Mouse (Mus musculus): ENCODE measurements around the gene Sstr4. TPM values are rescaled to one million over a fixed set of nuclear protein-coding genes. Genes with fewer than 3 reads are reported as not detected.

Gene Sstr4
- 0.42 and 0.43 TPM in 2 replicates for polyA plus RNA-seq (2014; fragmentation: Nextera tagmentation; extraction: Ambion mirVana)

GRCm38 (mm10) chr2:148395131-148396051 lies at the start of gene Sstr4:
Gene Sstr4 (plus strand): TSS chr2:148395344.
- Histone ChIP-seq H3K4me3 (ENCODE audit: low read depth, low read length) (peak within 1 kb of the TSS; percentile 47), H3K9me3 (ENCODE audit: control insufficient read depth, low read length) (no peaks in the 10 kb centered on the region), H3K27me3 (replicated peaks; ENCODE audit: control insufficient read depth, insufficient read depth, low read length) (peaks cover 36% of the 10 kb centered on the region), H3K36me3 (ENCODE audit: control insufficient read depth, insufficient read depth, low read length) (no peaks in the 10 kb centered on the region), H3K27ac (ENCODE audit: low read depth, low read length) (no peak within 1 kb of the TSS), H3K4me1 (replicated peaks; ENCODE audit: control insufficient read depth, insufficient read depth, low read length) (no peaks in the 10 kb centered on the region), H3K4me2 (peak within 1 kb of the TSS; percentile 77), H3K9ac (ENCODE audit: low read depth, low read length) (no peak within 1 kb of the TSS)
- ATAC-seq (replicated peaks; ENCODE audit: low FRiP score) = peak; percentile 43
- no peak for DNase-seq (ENCODE audit: low spot score)
- 5% methylated on average over 83 of the region's 83 CpGs for WGBS

- H3K27me3 ChIP-seq (replicated peaks; ENCODE audit: control insufficient read depth, insufficient read depth, low read length) = no peaks in the 10 kb centered on the region
- no peak overlapping the region for H3K9ac ChIP-seq (ENCODE audit: low read depth, low read length)
- no peaks in the 10 kb centered on the region for H3K4me1 ChIP-seq (replicated peaks; ENCODE audit: control insufficient read depth, insufficient read depth, low read length)
- no peaks in the 10 kb centered on the region for H3K9me3 ChIP-seq (ENCODE audit: control insufficient read depth, low read length)
- no peak for ATAC-seq (replicated peaks; ENCODE audit: low FRiP score)
- no peaks in the 10 kb centered on the region for H3K36me3 ChIP-seq (ENCODE audit: control insufficient read depth, insufficient read depth, low read length)
- H3K4me2 ChIP-seq = no peak overlapping the region
- DNase-seq (ENCODE audit: low spot score) = no peak
- no peak overlapping the region for H3K27ac ChIP-seq (ENCODE audit: low read depth, low read length)
- H3K4me3 ChIP-seq (ENCODE audit: low read depth, low read length) = no peak overlapping the region
These were observed 49.8 kb upstream of the Sstr4 start for GRCm38 (mm10) chr2:148345373-148345772.

GRCm38 (mm10) chr2:148346976-148347375 lies 48.2 kb upstream of the Sstr4 start:
- Histone ChIP-seq H3K9ac (ENCODE audit: low read depth, low read length) (no peak overlapping the region), H3K36me3 (ENCODE audit: control insufficient read depth, insufficient read depth, low read length) (no peaks in the 10 kb centered on the region), H3K4me2 (no peak overlapping the region), H3K27me3 (replicated peaks; ENCODE audit: control insufficient read depth, insufficient read depth, low read length) (no peaks in the 10 kb centered on the region), H3K9me3 (ENCODE audit: control insufficient read depth, low read length) (no peaks in the 10 kb centered on the region), H3K27ac (ENCODE audit: low read depth, low read length) (no peak overlapping the region), H3K4me3 (ENCODE audit: low read depth, low read length) (no peak overlapping the region), H3K4me1 (replicated peaks; ENCODE audit: control insufficient read depth, insufficient read depth, low read length) (no peaks in the 10 kb centered on the region)
- DNase-seq (ENCODE audit: low spot score) (no peak), ATAC-seq (replicated peaks; ENCODE audit: low FRiP score) (no peak)
- 88% methylated on average over 1 of the region's 1 CpGs for WGBS

- DNase-seq (ENCODE audit: low spot score) (no peak), ATAC-seq (replicated peaks; ENCODE audit: low FRiP score) (no peak)
- Histone ChIP-seq H3K9me3 (ENCODE audit: control insufficient read depth, low read length) (no peaks in the 10 kb centered on the region), H3K27me3 (replicated peaks; ENCODE audit: control insufficient read depth, insufficient read depth, low read length) (no peaks in the 10 kb centered on the region), H3K4me3 (ENCODE audit: low read depth, low read length) (no peak overlapping the region), H3K4me1 (replicated peaks; ENCODE audit: control insufficient read depth, insufficient read depth, low read length) (no peaks in the 10 kb centered on the region), H3K36me3 (ENCODE audit: control insufficient read depth, insufficient read depth, low read length) (no peaks in the 10 kb centered on the region), H3K27ac (ENCODE audit: low read depth, low read length) (no peak overlapping the region), H3K4me2 (no peak overlapping the region), H3K9ac (ENCODE audit: low read depth, low read length) (no peak overlapping the region)
- WGBS = 77% methylated on average over 4 of the region's 4 CpGs
These were observed 45.4 kb upstream of the Sstr4 start for GRCm38 (mm10) chr2:148349509-148350307.

GRCm38 (mm10) chr2:148350460-148350859 lies 44.7 kb upstream of the Sstr4 start:
- Histone ChIP-seq H3K9ac (ENCODE audit: low read depth, low read length) (no peak overlapping the region), H3K4me2 (no peak overlapping the region), H3K9me3 (ENCODE audit: control insufficient read depth, low read length) (no peaks in the 10 kb centered on the region), H3K36me3 (ENCODE audit: control insufficient read depth, insufficient read depth, low read length) (no peaks in the 10 kb centered on the region), H3K4me3 (ENCODE audit: low read depth, low read length) (no peak overlapping the region), H3K27ac (ENCODE audit: low read depth, low read length) (no peak overlapping the region), H3K27me3 (replicated peaks; ENCODE audit: control insufficient read depth, insufficient read depth, low read length) (no peaks in the 10 kb centered on the region), H3K4me1 (replicated peaks; ENCODE audit: control insufficient read depth, insufficient read depth, low read length) (no peaks in the 10 kb centered on the region)
- ATAC-seq (replicated peaks; ENCODE audit: low FRiP score) (no peak), DNase-seq (ENCODE audit: low spot score) (no peak)
- 39% methylated on average over 2 of the region's 2 CpGs for WGBS

- 72% methylated on average over 1 of the region's 1 CpGs for WGBS
- H3K4me3 ChIP-seq (ENCODE audit: low read depth, low read length) = no peak overlapping the region
These were observed 42.5 kb upstream of the Sstr4 start for GRCm38 (mm10) chr2:148352655-148353054.

GRCm38 (mm10) chr2:148357145-148357544 lies 38.0 kb upstream of the Sstr4 start:
- no peak for ATAC-seq (replicated peaks; ENCODE audit: low FRiP score)
- Histone ChIP-seq H3K4me1 (replicated peaks; ENCODE audit: control insufficient read depth, insufficient read depth, low read length) (no peaks in the 10 kb centered on the region), H3K4me2 (no peak overlapping the region), H3K36me3 (ENCODE audit: control insufficient read depth, insufficient read depth, low read length) (no peaks in the 10 kb centered on the region), H3K27ac (ENCODE audit: low read depth, low read length) (no peak overlapping the region), H3K9ac (ENCODE audit: low read depth, low read length) (no peak overlapping the region), H3K4me3 (ENCODE audit: low read depth, low read length) (no peak overlapping the region), H3K27me3 (replicated peaks; ENCODE audit: control insufficient read depth, insufficient read depth, low read length) (no peaks in the 10 kb centered on the region), H3K9me3 (ENCODE audit: control insufficient read depth, low read length) (no peaks in the 10 kb centered on the region)
- 74% methylated on average over 1 of the region's 1 CpGs for WGBS
- no peak for DNase-seq (ENCODE audit: low spot score)

More at GRCm38 (mm10) chr2:148352655-148353054, 42.5 kb upstream of the Sstr4 start:
- Histone ChIP-seq H3K27me3 (replicated peaks; ENCODE audit: control insufficient read depth, insufficient read depth, low read length) (no peaks in the 10 kb centered on the region), H3K9ac (ENCODE audit: low read depth, low read length) (no peak overlapping the region), H3K36me3 (ENCODE audit: control insufficient read depth, insufficient read depth, low read length) (no peaks in the 10 kb centered on the region), H3K27ac (ENCODE audit: low read depth, low read length) (no peak overlapping the region), H3K4me2 (no peak overlapping the region), H3K9me3 (ENCODE audit: control insufficient read depth, low read length) (no peaks in the 10 kb centered on the region), H3K4me1 (replicated peaks; ENCODE audit: control insufficient read depth, insufficient read depth, low read length) (no peaks in the 10 kb centered on the region)
- no peak for ATAC-seq (replicated peaks; ENCODE audit: low FRiP score)
- no peak for DNase-seq (ENCODE audit: low spot score)

- Histone ChIP-seq H3K4me2 (no peak overlapping the region), H3K9ac (ENCODE audit: low read depth, low read length) (no peak overlapping the region), H3K27me3 (replicated peaks; ENCODE audit: control insufficient read depth, insufficient read depth, low read length) (no peaks in the 10 kb centered on the region), H3K4me1 (replicated peaks; ENCODE audit: control insufficient read depth, insufficient read depth, low read length) (no peaks in the 10 kb centered on the region), H3K36me3 (ENCODE audit: control insufficient read depth, insufficient read depth, low read length) (no peaks in the 10 kb centered on the region), H3K4me3 (ENCODE audit: low read depth, low read length) (no peak overlapping the region), H3K9me3 (ENCODE audit: control insufficient read depth, low read length) (no peaks in the 10 kb centered on the region), H3K27ac (ENCODE audit: low read depth, low read length) (no peak overlapping the region)
- DNase-seq (ENCODE audit: low spot score) (no peak), ATAC-seq (replicated peaks; ENCODE audit: low FRiP score) (no peak)
- WGBS = 86% methylated on average over 3 of the region's 3 CpGs
These were observed 30.6 kb upstream of the Sstr4 start for GRCm38 (mm10) chr2:148364536-148364935.

Data from liver, embryonic 11.5 days (tissue).